Mouse (Mus musculus): ENCODE measurements around the gene Pipox. TPM values are rescaled to one million over a fixed set of nuclear protein-coding genes. Genes with fewer than 3 reads are reported as not detected.

Pipox gene
- 12.7 and 20.6 TPM in 2 replicates for polyA plus RNA-seq (2012; rRNA removed)

DNA sequence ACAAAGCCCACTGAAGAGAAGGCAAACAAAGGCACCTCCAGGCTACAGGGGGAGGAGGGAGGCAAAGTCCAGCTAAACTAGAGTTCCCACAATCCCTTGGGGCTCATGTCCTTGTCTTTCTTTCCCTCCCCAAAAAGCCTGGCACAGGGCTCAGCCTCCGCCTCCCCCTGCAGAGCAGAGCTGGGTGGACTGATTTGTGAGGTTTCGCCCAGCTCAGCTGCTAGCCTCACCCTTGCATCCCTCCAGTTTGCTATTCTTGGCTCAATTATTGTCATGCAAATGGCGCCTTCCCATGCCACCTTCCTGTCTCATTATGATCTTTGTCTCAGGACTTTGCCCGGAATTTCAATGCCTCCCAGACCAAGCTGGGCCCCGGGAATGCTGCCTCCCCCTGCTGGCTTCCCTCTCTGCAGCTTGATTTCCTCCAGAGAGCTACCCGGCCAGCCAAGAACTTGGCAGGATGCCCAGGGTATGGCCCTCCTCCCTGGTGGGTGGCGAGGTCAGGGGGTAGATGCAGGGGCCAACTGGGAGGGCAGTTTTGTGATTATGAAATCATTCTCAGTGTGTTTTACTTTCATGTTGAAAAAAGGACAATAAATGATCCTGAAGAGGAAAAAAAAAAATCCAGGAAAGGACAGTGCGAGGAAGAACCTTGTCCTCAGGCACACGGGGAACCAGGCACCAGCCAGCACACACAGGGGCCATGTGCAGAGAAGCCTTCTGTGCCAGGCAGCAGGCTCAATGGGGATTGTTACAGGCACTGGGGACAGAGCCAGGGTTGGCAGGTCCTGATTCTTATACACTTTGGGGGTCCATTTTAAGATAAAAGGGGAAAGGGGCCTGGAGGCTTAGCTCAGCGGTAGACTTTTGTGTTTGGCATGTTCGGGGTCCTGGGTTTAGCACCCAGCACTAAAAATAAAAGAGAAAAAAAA lies at the start of gene Pipox:
Gene Pipox (minus strand): TSS at position 310 of the 932 bp plus-strand sequence.

GRCm38 (mm10) chr11:77930751-77931540 lies 37.0 kb upstream of the Pipox start, which contains the start of gene Sez6:
Gene Sez6 (plus strand): TSS chr11:77930800.

Other genes starting within 250 kb of the Pipox start
- 16.5 and 24.0 TPM in 2 replicates for gene Nufip2, start 207.9 kb downstream of the Pipox start, polyA plus RNA-seq (2012; rRNA removed)
- 1.4 and 3.6 TPM in 2 replicates for gene Cryba1, start 168.8 kb downstream of the Pipox start, polyA plus RNA-seq (2012; rRNA removed)
- 30.1 and 48.9 TPM in 2 replicates for gene Myo18a, start 130.8 kb downstream of the Pipox start, polyA plus RNA-seq (2012; rRNA removed)
- gene Gm10277, start 106.3 kb downstream of the Pipox start, polyA plus RNA-seq (2012; rRNA removed) = not detected in 2 replicates
- 8.9 and 12.4 TPM in 2 replicates for gene Sez6, start 36.7 kb upstream of the Pipox start, polyA plus RNA-seq (2012; rRNA removed)
- 63.4 and 84.4 TPM in 2 replicates for gene Phf12, start 88.7 kb upstream of the Pipox start, polyA plus RNA-seq (2012; rRNA removed)
- 12.5 and 14.3 TPM in 2 replicates for gene Dhrs13, start 138.2 kb upstream of the Pipox start, polyA plus RNA-seq (2012; rRNA removed)
- gene Flot2, start 143.8 kb upstream of the Pipox start, polyA plus RNA-seq (2012; rRNA removed) = 50.4 and 64.3 TPM in 2 replicates
- 23.8 and 28.7 TPM in 2 replicates for gene Eral1, start 186.3 kb upstream of the Pipox start, polyA plus RNA-seq (2012; rRNA removed)
- gene Fam222b, start 200.6 kb upstream of the Pipox start, polyA plus RNA-seq (2012; rRNA removed) = 12.7 and 20.4 TPM in 2 replicates